Mouse (Mus musculus) cerebellum, adult 2 months (tissue): ENCODE measurements at regions not wholly inside any gene's neighbourhood (a gene's known extent, or its start where the extent isn't known, plus 50 kb on each side); places are given as distances from the start of the nearest gene placed in this dataset.

ENCODE experiments used
- DNase-seq, 2 experiments: peaks; one replicate each; pipeline ENCODE4 v3.0.0; 2021
- H3K27ac ChIP-seq: fragments of 200-500 bp; 2 replicates; pipeline ENCODE4 v1.5.1; 2012; ENCODE audit warnings: low read length, control low read depth, inconsistent platforms; ENCODE audit not compliant: insufficient read depth
- H3K27me3 ChIP-seq: fragments of 200-500 bp; 2 replicates; pipeline ENCODE4 v1.6.1; 2012; ENCODE audit warnings: inconsistent platforms, mild to moderate bottlenecking, low read length, moderate library complexity; ENCODE audit not compliant: control insufficient read depth, insufficient read depth
- H3K4me1 ChIP-seq: fragments of 200-500 bp; 2 replicates; pipeline ENCODE4 v1.6.1; 2011; ENCODE audit warnings: low read length; ENCODE audit not compliant: control insufficient read depth, insufficient read depth
- H3K4me3 ChIP-seq: fragments of 200-500 bp; replicated peaks from 2 replicates; pipeline ENCODE3; 2011; ENCODE audit warnings: mild to moderate bottlenecking, low read depth, low read length, control low read depth; ENCODE audit not compliant: insufficient read depth
- CTCF ChIP-seq: fragments of 200-500 bp; IDR thresholded peaks from 2 replicates; pipeline ENCODE4 v1.5.1; 2011; ENCODE audit warnings: low read depth, mild to moderate bottlenecking, control low read depth, low read length, moderate library complexity, borderline replicate concordance; ENCODE audit not compliant: insufficient read depth
- POLR2A ChIP-seq: fragments of 200-500 bp; IDR thresholded peaks from 2 replicates; pipeline ENCODE4 v1.6.1; 2011; ENCODE audit warnings: low read length, control low read depth, borderline replicate concordance; ENCODE audit not compliant: insufficient read depth
- WGBS: fragments of 180-500 bp; shearing (Covaris S2); methylation state at CpG from one replicate; pipeline ENCODE4 v1.1.7; 2018; 5-methylcytosine and 5-hydroxymethylcytosine counted together

DNA sequence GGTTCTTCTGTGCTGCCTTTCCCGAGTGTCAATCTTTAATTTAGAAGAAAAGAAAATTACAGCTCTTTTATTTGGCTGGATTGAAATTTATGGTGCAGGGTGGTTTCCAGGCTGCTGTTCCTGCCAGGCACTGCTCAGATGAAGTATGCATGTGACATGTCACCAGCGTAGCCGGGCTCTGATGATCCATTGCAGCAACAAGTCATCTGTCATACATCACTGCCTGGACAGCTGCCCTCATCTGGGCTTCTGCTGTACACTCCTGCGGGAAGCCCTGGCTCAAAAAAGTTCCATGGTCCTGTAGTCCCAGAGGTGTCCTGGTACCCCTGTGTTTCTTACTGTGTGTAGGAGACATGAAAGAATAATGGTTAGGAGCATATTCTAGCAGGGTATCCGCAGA, 773.0 kb downstream of the Kcnj2 start:
- WGBS: 46% methylated on average over 5 of the region's 5 CpGs
- H3K27me3 ChIP-seq: no peaks in the 10 kb centered on the region
- no peak for TF ChIP-seq CTCF
- no peak for TF ChIP-seq POLR2A
- no peak overlapping the region for H3K27ac ChIP-seq
- no peaks in the 10 kb centered on the region for H3K4me1 ChIP-seq
- no peak overlapping the region for H3K4me3 ChIP-seq
- DNase-seq: no peak

DNA sequence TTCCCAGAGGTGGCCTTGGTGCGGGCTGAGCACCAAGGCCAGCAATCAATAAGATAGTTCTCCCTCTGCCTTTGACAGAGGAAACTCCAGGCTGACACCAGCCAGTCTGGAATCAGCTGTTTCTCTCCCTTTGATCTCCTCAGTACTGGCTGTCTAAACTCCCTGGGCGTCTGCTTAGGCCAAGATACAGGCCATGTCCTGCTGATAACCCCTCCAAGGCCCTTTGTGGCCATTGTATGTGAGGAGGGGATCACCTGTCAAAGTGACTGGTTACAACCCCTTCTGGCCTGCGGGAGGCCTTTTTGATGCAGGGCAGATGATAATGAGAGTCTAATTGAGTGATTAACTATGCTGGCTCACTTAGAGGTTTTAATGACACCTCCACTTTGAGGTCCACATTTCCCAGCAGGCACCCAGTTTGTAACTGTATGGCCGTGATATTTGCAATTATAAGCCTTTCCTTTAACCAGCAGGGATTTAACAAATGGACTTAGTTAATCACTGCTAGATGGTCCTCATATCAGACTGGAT, 777.8 kb downstream of the Kcnj2 start:
- Histone ChIP-seq H3K27ac (no peak overlapping the region), H3K4me1 (no peaks in the 10 kb centered on the region), H3K4me3 (no peak overlapping the region), H3K27me3 (no peaks in the 10 kb centered on the region)
- DNase-seq: no peak
- TF ChIP-seq CTCF (no peak), POLR2A (no peak)
- 38% methylated on average over 4 of the region's 4 CpGs for WGBS

DNA sequence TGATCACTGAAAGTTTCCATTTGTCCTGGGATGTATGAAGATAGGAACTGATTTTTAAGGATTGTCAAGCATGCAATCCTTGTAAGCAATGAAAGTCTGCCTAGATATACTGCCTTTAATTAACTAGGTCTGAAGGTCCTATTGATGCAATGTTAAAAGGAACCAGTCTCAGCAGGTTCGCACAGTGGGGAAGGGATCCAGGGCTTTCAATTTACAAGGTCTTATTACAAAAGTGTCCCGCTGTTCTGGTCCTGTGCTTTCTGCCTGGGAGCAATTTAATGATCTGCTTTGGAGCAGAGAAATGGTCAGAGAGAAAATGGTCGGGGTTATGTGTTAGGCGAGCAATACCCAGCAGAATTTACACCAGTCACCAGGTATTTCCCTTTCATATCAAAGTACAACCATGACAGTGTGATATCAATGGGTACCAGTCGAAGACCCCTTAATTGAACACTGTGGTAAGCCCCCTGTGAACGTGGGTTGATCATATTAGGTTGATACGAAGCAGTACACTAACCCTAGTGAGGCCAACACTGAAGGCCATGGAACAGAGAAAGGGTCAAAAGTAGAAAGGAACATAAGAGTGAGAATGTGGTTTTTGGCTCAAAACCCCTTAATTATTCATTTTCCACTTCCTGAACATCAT, 778.5 kb downstream of the Kcnj2 start:
- no peak for TF ChIP-seq CTCF
- no peak for TF ChIP-seq POLR2A
- WGBS: 38% methylated on average over 7 of the region's 7 CpGs
- no peak for DNase-seq
- Histone ChIP-seq H3K4me3 (no peak overlapping the region), H3K4me1 (no peaks in the 10 kb centered on the region), H3K27me3 (no peaks in the 10 kb centered on the region), H3K27ac (no peak overlapping the region)

DNA sequence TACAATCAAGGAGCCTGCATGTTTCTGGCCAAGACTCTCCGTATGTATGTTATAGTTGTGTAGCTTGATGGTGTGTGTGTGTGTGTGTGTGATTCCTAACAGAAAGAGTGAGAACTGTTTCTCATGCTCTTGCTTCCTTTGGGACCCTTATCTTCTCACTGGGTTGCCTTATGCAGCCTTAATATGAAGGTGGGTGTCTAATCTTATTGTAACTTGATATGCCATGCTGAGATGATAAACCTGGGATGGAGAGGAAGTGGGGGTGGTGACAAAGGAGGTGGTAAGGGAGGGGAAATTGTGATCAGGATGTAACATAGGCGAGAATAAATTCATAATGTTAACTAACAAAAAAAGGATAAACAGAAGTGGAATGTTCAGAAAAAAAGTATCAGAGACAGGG, 791.3 kb downstream of the Kcnj2 start:
- H3K4me1 ChIP-seq: no peaks in the 10 kb centered on the region

DNA sequence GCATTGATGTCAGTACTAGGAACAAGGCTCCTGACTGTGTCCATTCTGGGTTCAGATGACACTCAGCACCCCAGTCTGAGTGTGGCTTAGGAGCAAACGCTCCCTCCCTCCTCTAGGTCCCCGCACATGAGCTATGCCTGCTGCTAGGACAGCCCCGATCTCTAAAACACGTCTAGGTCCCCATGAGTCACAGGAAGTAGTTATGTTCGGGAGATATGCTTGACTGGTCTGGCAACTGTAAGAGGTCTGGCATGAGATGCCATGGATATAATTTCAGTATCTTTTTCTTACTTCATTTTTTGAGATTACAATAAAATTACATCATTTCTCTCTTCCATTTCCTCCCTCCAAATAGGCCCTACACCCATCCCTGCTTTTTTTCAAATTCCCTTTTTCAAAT, 792.1 kb downstream of the Kcnj2 start:
- Histone ChIP-seq H3K4me1 (no peaks in the 10 kb centered on the region), H3K27me3 (no peaks in the 10 kb centered on the region), H3K4me3 (no peak overlapping the region), H3K27ac (no peak overlapping the region)
- DNase-seq: no peak
- TF ChIP-seq POLR2A: no peak
- TF ChIP-seq CTCF: no peak
- 75% methylated on average over 5 of the region's 5 CpGs for WGBS

More for the DNA sequence above, 791.3 kb downstream of the Kcnj2 start:
- H3K27ac ChIP-seq: no peak overlapping the region
- TF ChIP-seq CTCF: no peak
- TF ChIP-seq POLR2A: no peak
- 77% methylated on average over 2 of the region's 2 CpGs for WGBS
- no peak overlapping the region for H3K4me3 ChIP-seq
- DNase-seq: no peak
- H3K27me3 ChIP-seq: no peaks in the 10 kb centered on the region

DNA sequence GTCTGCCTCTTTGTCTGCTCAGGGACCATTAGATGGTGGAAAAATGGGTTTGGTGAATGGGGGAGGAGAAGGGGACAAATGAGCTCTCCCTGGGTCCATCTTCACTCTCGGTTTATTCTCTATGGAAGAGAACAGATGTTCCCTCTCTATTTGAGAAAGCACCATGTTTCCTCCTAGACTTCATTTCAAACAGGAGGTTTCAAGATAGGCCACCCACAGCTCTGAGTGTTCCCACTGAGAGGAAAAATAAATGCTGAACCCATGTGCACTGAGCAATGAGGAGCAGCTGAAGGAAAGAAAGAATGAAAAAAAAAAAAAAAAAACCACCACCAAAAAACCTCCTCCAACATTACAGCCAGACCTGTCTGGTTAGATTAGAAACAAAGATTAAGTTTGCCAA, 799.2 kb downstream of the Kcnj2 start:
- H3K27ac ChIP-seq: no peak overlapping the region
- H3K4me1 ChIP-seq: no peaks in the 10 kb centered on the region
- no peak for TF ChIP-seq CTCF
- no peak for TF ChIP-seq POLR2A
- WGBS: 13% methylated on average over 1 of the region's 1 CpGs
- H3K4me3 ChIP-seq: no peak overlapping the region
- no peak for DNase-seq
- no peaks in the 10 kb centered on the region for H3K27me3 ChIP-seq

DNA sequence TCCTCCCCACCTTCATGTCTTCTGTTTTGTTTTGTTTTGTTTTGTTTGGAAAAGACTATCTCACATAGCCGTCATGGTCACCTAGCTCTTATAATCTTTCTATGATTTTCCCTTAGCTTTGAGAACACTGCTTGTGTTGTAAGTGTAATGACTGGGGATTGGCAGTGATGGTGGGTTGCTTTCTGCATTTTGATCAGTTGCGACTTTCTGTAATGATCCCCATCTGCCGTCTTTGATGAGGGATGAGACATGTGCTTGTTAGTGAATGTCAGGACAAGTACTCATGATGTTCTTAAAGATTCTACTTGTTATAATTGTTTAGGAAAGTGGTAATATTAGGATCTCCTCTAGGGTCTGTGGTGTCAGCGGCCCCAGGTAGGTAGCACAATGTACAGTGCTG, 809.4 kb downstream of the Kcnj2 start:
- DNase-seq: no peak
- H3K27me3 ChIP-seq: no peaks in the 10 kb centered on the region
- 88% methylated on average over 4 of the region's 4 CpGs for WGBS
- H3K4me1 ChIP-seq: no peaks in the 10 kb centered on the region
- no peak overlapping the region for H3K4me3 ChIP-seq
- H3K27ac ChIP-seq: no peak overlapping the region
- TF ChIP-seq CTCF (no peak), POLR2A (no peak)

DNA sequence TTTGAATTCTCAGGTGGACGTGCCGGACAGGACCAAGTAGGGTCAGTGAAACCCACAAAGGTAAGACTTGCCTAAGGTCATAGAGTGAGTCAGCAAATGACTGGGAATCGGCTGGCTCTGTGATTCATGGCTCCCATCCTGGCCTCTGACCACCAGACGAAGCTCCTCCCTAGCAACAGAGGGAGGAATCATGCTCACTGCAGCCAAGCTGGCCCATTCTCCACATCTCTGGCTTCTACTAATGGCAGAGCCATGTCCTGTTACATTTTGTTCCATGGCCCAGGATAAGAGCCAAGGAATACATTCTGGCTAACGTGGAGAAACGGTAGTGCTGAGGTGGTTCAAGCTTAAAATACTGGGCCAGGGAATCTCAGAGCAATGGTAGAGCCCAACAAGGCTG, 814.2 kb downstream of the Kcnj2 start:
- H3K27me3 ChIP-seq: no peaks in the 10 kb centered on the region
- no peak overlapping the region for H3K4me3 ChIP-seq
- no peak for DNase-seq
- 65% methylated on average over 6 of the region's 6 CpGs for WGBS
- TF ChIP-seq POLR2A (no peak), CTCF (no peak)
- H3K27ac ChIP-seq: no peak overlapping the region
- H3K4me1 ChIP-seq: no peaks in the 10 kb centered on the region
